Mouse (Mus musculus) ES-E14 (cell line): ENCODE measurements around the gene Mrpl39. TPM values are rescaled to one million over a fixed set of nuclear protein-coding genes. Genes with fewer than 3 reads are reported as not detected.

ENCODE experiments used
- DNase-seq: peaks from one replicate; pipeline ENCODE4 v3.0.0-alpha.2; 2013; ENCODE audit warnings: low read depth, low spot score
- H3K27ac ChIP-seq: 2 replicates; pipeline ENCODE4 v1.5.1; 2012; ENCODE audit warnings: low read depth, mild to moderate bottlenecking, low read length, moderate library complexity, mixed read lengths; ENCODE audit not compliant: poor library complexity, insufficient read depth, severe bottlenecking
- H3K36me3 ChIP-seq: 2 replicates; pipeline ENCODE4 v1.6.1; 2012; ENCODE audit warnings: mild to moderate bottlenecking, low read length, moderate library complexity, mixed read lengths; ENCODE audit not compliant: control insufficient read depth, poor library complexity, insufficient read depth, severe bottlenecking
- H3K4me1 ChIP-seq, 2 experiments: fragments of 150-350 bp in 1 of 2; sonication (generic) in 1 of 2; 2 replicates each; pipeline ENCODE4 v1.6.1; 2012; ENCODE audit warnings: low read length in 2 of 2, mild to moderate bottlenecking in 1 of 2, mixed read lengths in 1 of 2; ENCODE audit not compliant: control insufficient read depth in 2 of 2, insufficient read depth in 2 of 2, poor library complexity in 1 of 2
- H3K4me3 ChIP-seq, 2 experiments: fragments of 150-350 bp in 1 of 2; sonication (generic) in 1 of 2; 2 replicates each; pipeline ENCODE4 v1.5.1; 2012; ENCODE audit warnings: low read length in 2 of 2, low read depth in 1 of 2, mild to moderate bottlenecking in 1 of 2, mixed read lengths in 1 of 2; ENCODE audit not compliant: insufficient read depth in 1 of 2, poor library complexity in 1 of 2, severe bottlenecking in 1 of 2
- H3K9ac ChIP-seq: 2 replicates; pipeline ENCODE4 v1.6.1; 2012; ENCODE audit warnings: low read depth, mild to moderate bottlenecking, low read length, mixed read lengths; ENCODE audit not compliant: poor library complexity, insufficient read depth, severe bottlenecking
- H3K9me3 ChIP-seq: fragments of 150-350 bp; sonication (generic); 2 replicates; pipeline ENCODE4 v1.6.1; 2012; ENCODE audit warnings: low read depth, mild to moderate bottlenecking, low read length; ENCODE audit not compliant: control insufficient read depth, insufficient read depth
- CHD2 ChIP-seq: IDR thresholded peaks from 2 replicates; pipeline ENCODE4 v1.6.1; 2014; ENCODE audit warnings: mild to moderate bottlenecking, low read depth, low read length, inconsistent platforms
- HCFC1 ChIP-seq: IDR thresholded peaks from 2 replicates; pipeline ENCODE4 v1.6.1; 2012; ENCODE audit warnings: low read length, inconsistent platforms, borderline replicate concordance; ENCODE audit not compliant: insufficient read depth
- MAFK ChIP-seq: IDR thresholded peaks from 2 replicates; pipeline ENCODE4 v1.6.1; 2014; ENCODE audit warnings: mild to moderate bottlenecking, low read depth, low read length, inconsistent platforms; ENCODE audit not compliant: insufficient read depth
- ZC3H11A ChIP-seq: IDR thresholded peaks from 2 replicates; pipeline ENCODE4 v1.6.1; 2012; ENCODE audit warnings: low read depth, mild to moderate bottlenecking, inconsistent platforms, low read length, borderline replicate concordance
- ZNF384 ChIP-seq: IDR thresholded peaks from 2 replicates; pipeline ENCODE4 v1.6.1; 2012; ENCODE audit warnings: low read depth, low read length, inconsistent platforms
- in situ Hi-C, 2 experiments: fragments of 600-800 bp; cut with MboI; formaldehyde crosslinking; loops; one replicate each; pipeline ENCODE4 v1.15.1; 2025; ENCODE audit warnings: low sequenced_read_pairs in 2 of 2, inconsistent platforms in 1 of 2; ENCODE audit not compliant: unreplicated experiment in 2 of 2
- total RNA-seq: library from RNA; depleted of rRNA; stranded (reverse); fragments of 300-350 nt; gene quantifications from 2 replicates; pipeline ENCODE4 v1.2.3, GENCODE M21; 2012

Gene Mrpl39
- total RNA-seq, 1 experiment, result 66.3 TPM

- Histone ChIP-seq H3K4me1 (no peaks in the 10 kb centered on the region; a peak in 1 of 4 replicates), H3K4me3 (no peak overlapping the region), H3K27ac (no peak overlapping the region), H3K36me3 (no peaks in the 10 kb centered on the region), H3K9ac (no peak overlapping the region), H3K9me3 (no peaks in the 10 kb centered on the region)
- in situ Hi-C loops, result no loop called here
- TF ChIP-seq ZNF384, result no peak
- TF ChIP-seq CHD2, result no peak
- no peak for TF ChIP-seq MAFK
- no peak for TF ChIP-seq ZC3H11A
- TF ChIP-seq HCFC1, result no peak
- DNase-seq, result no peak
Measured at GRCm38 (mm10) chr16:84701041-84701440, 34.5 kb downstream of the Mrpl39 start.

GRCm38 (mm10) chr16:84698708-84699107 is 36.8 kb downstream of the Mrpl39 start:
- H3K36me3 ChIP-seq, result no peaks in the 10 kb centered on the region
- TF ChIP-seq ZC3H11A (no peak), ZNF384 (no peak), HCFC1 (no peak), MAFK (no peak), CHD2 (no peak)
- in situ Hi-C loops, result no loop called here
- H3K4me1 ChIP-seq, result no peaks in the 10 kb centered on the region; a peak in 1 of 4 replicates
- H3K4me3 ChIP-seq, result no peak overlapping the region
- no peak overlapping the region for H3K27ac ChIP-seq
- no peak for DNase-seq
- no peak overlapping the region for H3K9ac ChIP-seq
- no peaks in the 10 kb centered on the region for H3K9me3 ChIP-seq

GRCm38 (mm10) chr16:84696178-84696577 is 39.4 kb downstream of the Mrpl39 start:
- in situ Hi-C loops, result no loop called here
- Histone ChIP-seq H3K36me3 (no peaks in the 10 kb centered on the region), H3K27ac (no peak overlapping the region), H3K4me1 (no peaks in the 10 kb centered on the region; a peak in 1 of 4 replicates), H3K4me3 (no peak overlapping the region), H3K9me3 (no peaks in the 10 kb centered on the region), H3K9ac (no peak overlapping the region)
- no peak for DNase-seq
- TF ChIP-seq ZC3H11A, result no peak
- no peak for TF ChIP-seq ZNF384
- no peak for TF ChIP-seq MAFK
- TF ChIP-seq CHD2, result no peak

- Histone ChIP-seq H3K27ac (no peak overlapping the region), H3K9ac (no peak overlapping the region), H3K4me1 (no peaks in the 10 kb centered on the region), H3K36me3 (no peaks in the 10 kb centered on the region), H3K9me3 (no peaks in the 10 kb centered on the region), H3K4me3 (no peak overlapping the region)
- no peak for DNase-seq
- TF ChIP-seq HCFC1 (no peak), CHD2 (no peak), MAFK (no peak), ZC3H11A (no peak), ZNF384 (no peak)
- in situ Hi-C loops, result no loop called here
Measured at GRCm38 (mm10) chr16:84681991-84682390, 53.6 kb downstream of the Mrpl39 start.

GRCm38 (mm10) chr16:84680760-84681159 is 54.8 kb downstream of the Mrpl39 start:
- DNase-seq, result no peak
- no peak overlapping the region for H3K4me3 ChIP-seq
- H3K36me3 ChIP-seq, result no peaks in the 10 kb centered on the region
- in situ Hi-C loops, result no loop called here
- TF ChIP-seq CHD2, result no peak
- no peak for TF ChIP-seq HCFC1
- no peak for TF ChIP-seq ZNF384
- no peak for TF ChIP-seq MAFK
- TF ChIP-seq ZC3H11A, result no peak
- no peak overlapping the region for H3K27ac ChIP-seq
- no peaks in the 10 kb centered on the region for H3K9me3 ChIP-seq
- no peak overlapping the region for H3K9ac ChIP-seq
- H3K4me1 ChIP-seq, result no peaks in the 10 kb centered on the region
